ENCODE assay signal across 8 mouse cellular contexts in the genomic region with DNA sequence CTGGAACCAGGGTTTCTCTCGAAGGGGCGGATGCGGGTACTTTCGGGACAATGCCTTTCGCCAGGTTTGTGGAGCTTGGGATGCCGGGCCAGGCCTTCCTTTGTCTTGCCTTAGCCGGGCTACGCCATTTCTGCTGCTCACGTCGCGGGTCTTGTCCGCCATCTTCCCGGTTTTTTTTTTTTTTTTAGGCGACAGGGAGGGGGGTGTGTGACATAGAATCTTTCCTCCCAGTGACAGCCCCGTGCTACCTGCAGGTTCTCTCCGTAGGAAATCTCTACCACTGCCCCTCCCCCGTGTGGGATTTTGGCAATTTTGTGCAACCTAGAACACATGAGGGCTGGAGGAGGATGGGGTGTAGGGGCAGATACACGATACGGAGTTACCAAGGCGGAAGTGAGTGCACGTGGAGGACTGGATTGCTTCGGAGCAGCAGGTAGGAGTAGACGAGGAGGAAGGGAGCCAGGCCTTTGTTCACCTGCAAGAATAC. TPM values are rescaled to one million over a fixed set of nuclear protein-coding genes. Genes with fewer than 3 reads are reported as not detected.
A peak's percentile ranks its signal among the peaks of the same experiment; 100 is the strongest.
DNase-seq lines count a peak whose midpoint lies in the region; ATAC-seq and TF ChIP-seq lines count a peak whose summit lies in the region.

No protein-coding gene starts in this region.

- no peak for DNase-seq in heart, postnatal 36 days
- no peak for DNase-seq in limb, embryonic 11.5 days (ENCODE audit: low spot score)
- DNase-seq in thymus, postnatal 10 days (ENCODE audit: low spot score in 2 of 2) = peak; percentile 33 to 61

- H3K36me3 ChIP-seq in heart, embryonic 11.5 days (ENCODE audit: control insufficient read depth, insufficient read depth, low read length) = peaks cover 20% of the 10 kb centered on the region
- H3K36me3 ChIP-seq in ES-Bruce4 (ENCODE audit: control insufficient read depth, insufficient read depth, low read length, poor library complexity, severe bottlenecking) = peaks cover 39% of the 10 kb centered on the region
- H3K36me3 ChIP-seq in heart, embryonic 13.5 days = peaks cover 42% of the 10 kb centered on the region
- peaks cover 14% of the 10 kb centered on the region; the same call in 1 of the 2 replicates for H3K36me3 ChIP-seq in limb, embryonic 11.5 days (ENCODE audit: control insufficient read depth, insufficient read depth, low read length)
- peaks cover 22% of the 10 kb centered on the region for H3K36me3 ChIP-seq in midbrain, embryonic 15.5 days (replicated peaks)

- peak overlapping the region; percentile 99 for H3K9ac ChIP-seq in heart, embryonic 11.5 days (ENCODE audit: low read depth, low read length)
- peak overlapping the region; percentile 65 for H3K9ac ChIP-seq in ES-Bruce4 (ENCODE audit: low read depth, poor library complexity, severe bottlenecking)
- H3K9ac ChIP-seq in heart, embryonic 13.5 days = peak overlapping the region; percentile 96
- peak overlapping the region; percentile 96 for H3K9ac ChIP-seq in limb, embryonic 11.5 days (ENCODE audit: low read length)
- peak overlapping the region; percentile 93 for H3K9ac ChIP-seq in midbrain, embryonic 15.5 days

- peak overlapping the region; percentile 89 for H3K4me2 ChIP-seq in heart, embryonic 11.5 days
- H3K4me2 ChIP-seq in heart, embryonic 13.5 days = peak overlapping the region; percentile 94
- H3K4me2 ChIP-seq in limb, embryonic 11.5 days (ENCODE audit: low read depth, severe bottlenecking) = peak overlapping the region; percentile 71
- H3K4me2 ChIP-seq in midbrain, embryonic 15.5 days = peak overlapping the region; percentile 70

- WGBS in heart, embryonic 11.5 days (ENCODE audit: insufficient replicate concordance) = 0% methylated on average over 22 of the region's 23 CpGs
- WGBS in heart, embryonic 13.5 days = under 1% methylated on average over 23 of the region's 23 CpGs
- 0% methylated on average over 23 of the region's 23 CpGs for WGBS in limb, embryonic 11.5 days
- under 1% methylated on average over 23 of the region's 23 CpGs for WGBS in midbrain, embryonic 15.5 days

- H3K4me3 ChIP-seq in heart, embryonic 11.5 days (ENCODE audit: low read depth, low read length) = peak overlapping the region; percentile 94
- H3K4me3 ChIP-seq in ES-Bruce4 (ENCODE audit: low read depth, low read length) = peak overlapping the region; percentile 72
- peak overlapping the region; percentile 85 for H3K4me3 ChIP-seq in cortical plate, adult 2 months (ENCODE audit: insufficient read depth, low read length)
- H3K4me3 ChIP-seq in heart, embryonic 13.5 days = peak overlapping the region; percentile 95
- H3K4me3 ChIP-seq in limb, embryonic 11.5 days (ENCODE audit: low read depth, low read length) = peak overlapping the region; percentile 88
- H3K4me3 ChIP-seq in midbrain, embryonic 15.5 days = peak overlapping the region; percentile 94

- TF ChIP-seq EP300 in ES-Bruce4 (IDR thresholded peaks at IDR 0.05; ENCODE audit: insufficient read depth, low read depth, low read length) = no peak

- no peak for TF ChIP-seq POLR2A in ES-Bruce4 (IDR thresholded peaks at IDR 0.05; ENCODE audit: insufficient read depth, low read length)
- no peak for TF ChIP-seq POLR2A in cortical plate, adult 2 months (IDR thresholded peaks at IDR 0.05; ENCODE audit: extremely low read depth, insufficient read depth, low read length)

- H3K4me1 ChIP-seq in heart, embryonic 11.5 days (ENCODE audit: control insufficient read depth, insufficient read depth, low read length) = peaks cover 10% of the 10 kb centered on the region; the same call in 1 of the 2 replicates
- H3K4me1 ChIP-seq in ES-Bruce4 (ENCODE audit: control insufficient read depth, insufficient read depth, low read length) = no peaks in the 10 kb centered on the region
- peaks cover 3% of the 10 kb centered on the region; the same call in 1 of the 2 replicates for H3K4me1 ChIP-seq in cortical plate, adult 2 months (ENCODE audit: control insufficient read depth, insufficient read depth, low read length)
- peaks cover 24% of the 10 kb centered on the region for H3K4me1 ChIP-seq in heart, embryonic 13.5 days
- peaks cover 5% of the 10 kb centered on the region; the same call in 1 of the 2 replicates for H3K4me1 ChIP-seq in limb, embryonic 11.5 days (ENCODE audit: control insufficient read depth, insufficient read depth, low read length)
- H3K4me1 ChIP-seq in midbrain, embryonic 15.5 days = peaks cover 23% of the 10 kb centered on the region

- no peaks in the 10 kb centered on the region for H3K27me3 ChIP-seq in heart, embryonic 11.5 days (ENCODE audit: control insufficient read depth, insufficient read depth, low read length)
- no peaks in the 10 kb centered on the region for H3K27me3 ChIP-seq in ES-Bruce4 (ENCODE audit: control insufficient read depth, insufficient read depth, low read length, poor library complexity, severe bottlenecking)
- H3K27me3 ChIP-seq in heart, embryonic 13.5 days (replicated peaks) = no peaks in the 10 kb centered on the region
- H3K27me3 ChIP-seq in limb, embryonic 11.5 days (ENCODE audit: control insufficient read depth, insufficient read depth, low read length) = no peaks in the 10 kb centered on the region
- H3K27me3 ChIP-seq in midbrain, embryonic 15.5 days (replicated peaks) = no peaks in the 10 kb centered on the region

- H3K27ac ChIP-seq in heart, embryonic 11.5 days (ENCODE audit: low read depth, low read length) = peak overlapping the region; percentile 92
- peak overlapping the region; percentile 3; the same call in 1 of the 2 replicates for H3K27ac ChIP-seq in ES-Bruce4 (ENCODE audit: insufficient read depth, low read length)
- H3K27ac ChIP-seq in cortical plate, adult 2 months (ENCODE audit: insufficient read depth, low read length) = peak overlapping the region; percentile 82
- peak overlapping the region; percentile 91 for H3K27ac ChIP-seq in heart, embryonic 13.5 days (replicated peaks)
- peak overlapping the region; percentile 56; the same call in 1 of the 2 replicates for H3K27ac ChIP-seq in limb, embryonic 11.5 days (replicated peaks; ENCODE audit: low read depth, low read length)
- peak overlapping the region; percentile 98 for H3K27ac ChIP-seq in midbrain, embryonic 15.5 days

- no peak for ATAC-seq in heart, embryonic 11.5 days (replicated peaks; ENCODE audit: insufficient number of reproducible peaks, low FRiP score, low TSS enrichment)
- no peak for ATAC-seq in heart, embryonic 13.5 days (ENCODE audit: extremely low read depth, insufficient number of reproducible peaks, low FRiP score, low TSS enrichment)
- ATAC-seq in limb, embryonic 11.5 days (ENCODE audit: insufficient number of reproducible peaks, low FRiP score, low TSS enrichment, low read depth) = peak; percentile 18
- peak; percentile 41 for ATAC-seq in midbrain, embryonic 15.5 days (replicated peaks)

- no peak for TF ChIP-seq CTCF in ES-Bruce4 (IDR thresholded peaks at IDR 0.05; ENCODE audit: low read depth, low read length)
- TF ChIP-seq CTCF in cortical plate, adult 2 months (IDR thresholded peaks at IDR 0.05; ENCODE audit: extremely low read depth, insufficient read depth, low read length) = no peak

- no peaks in the 10 kb centered on the region for H3K9me3 ChIP-seq in heart, embryonic 11.5 days (replicated peaks; ENCODE audit: control insufficient read depth, low read length)
- no peaks in the 10 kb centered on the region for H3K9me3 ChIP-seq in ES-Bruce4 (replicated peaks; ENCODE audit: control insufficient read depth, insufficient read depth, low read length, poor library complexity, severe bottlenecking)
- no peaks in the 10 kb centered on the region for H3K9me3 ChIP-seq in heart, embryonic 13.5 days
- H3K9me3 ChIP-seq in limb, embryonic 11.5 days (ENCODE audit: control insufficient read depth, low read length) = no peaks in the 10 kb centered on the region
- H3K9me3 ChIP-seq in midbrain, embryonic 15.5 days = no peaks in the 10 kb centered on the region

- intact Hi-C loops in heart, postnatal 36 days (cut with DNase I) = loop anchor here (2.0 to 10.0 kb wide), 5 partner anchors 58 to 1688 kb away; a partner anchor contains a TSS

RNA-seq across cellular contexts. Expression of a gene that starts 0.5 kb away (rescaled TPM):
- 61.5 and 76.0 TPM in 2 replicates for polyA plus RNA-seq in heart, embryonic 11.5 days (2014; fragmentation: Nextera tagmentation; extraction: Ambion mirVana)
- 10 to 100 TPM; 11.2 to 19.7 TPM for total RNA-seq in heart, postnatal 36 days (2021)
- polyA plus RNA-seq in ES-Bruce4 (2011; ENCODE audit: insufficient read depth, insufficient read length, low read depth, missing spikeins) = 76.7 and 89.3 TPM in 2 replicates
- 105 TPM in 2 replicates for polyA plus RNA-seq in cortical plate, adult 2 months (2012; rRNA removed)
- 85.1 and 87.1 TPM in 2 replicates for polyA plus RNA-seq in heart, embryonic 13.5 days (2015; fragmentation: Nextera tagmentation; extraction: Ambion mirVana)
- 135 and 146 TPM in 2 replicates for polyA plus RNA-seq in limb, embryonic 11.5 days (2014; fragmentation: Nextera tagmentation; extraction: Ambion mirVana)
- polyA plus RNA-seq in midbrain, embryonic 15.5 days (2015; fragmentation: Nextera tagmentation; extraction: Ambion mirVana) = 232 and 240 TPM in 2 replicates

RNA-seq across cellular contexts. Expression of a gene that starts 0.5 kb away (rescaled TPM):
- 0.68 and 1.7 TPM in 2 replicates for polyA plus RNA-seq in heart, embryonic 11.5 days (2014; fragmentation: Nextera tagmentation; extraction: Ambion mirVana)
- under 1 TPM; 0.58 to 0.70 TPM for total RNA-seq in heart, postnatal 36 days (2021)
- polyA plus RNA-seq in ES-Bruce4 (2011; ENCODE audit: insufficient read depth, insufficient read length, low read depth, missing spikeins) = 0.65 and 1.3 TPM in 2 replicates
- polyA plus RNA-seq in cortical plate, adult 2 months (2012; rRNA removed) = 2.3 and 2.9 TPM in 2 replicates
- 0.79 and 0.93 TPM in 2 replicates for polyA plus RNA-seq in heart, embryonic 13.5 days (2015; fragmentation: Nextera tagmentation; extraction: Ambion mirVana)
- polyA plus RNA-seq in limb, embryonic 11.5 days (2014; fragmentation: Nextera tagmentation; extraction: Ambion mirVana) = 0.88 and 1.1 TPM in 2 replicates
- polyA plus RNA-seq in midbrain, embryonic 15.5 days (2015; fragmentation: Nextera tagmentation; extraction: Ambion mirVana) = 1.4 and 1.7 TPM in 2 replicates

RNA-seq across cellular contexts. Expression of a gene that starts 10.2 kb away (rescaled TPM):
- not detected in 2 replicates for polyA plus RNA-seq in heart, embryonic 11.5 days (2014; fragmentation: Nextera tagmentation; extraction: Ambion mirVana)
- total RNA-seq in heart, postnatal 36 days (2021) = not detected
- polyA plus RNA-seq in ES-Bruce4 (2011; ENCODE audit: insufficient read depth, insufficient read length, low read depth, missing spikeins) = not detected in 2 replicates
- polyA plus RNA-seq in cortical plate, adult 2 months (2012; rRNA removed) = not detected in 2 replicates
- polyA plus RNA-seq in heart, embryonic 13.5 days (2015; fragmentation: Nextera tagmentation; extraction: Ambion mirVana) = not detected in 2 replicates
- polyA plus RNA-seq in limb, embryonic 11.5 days (2014; fragmentation: Nextera tagmentation; extraction: Ambion mirVana) = 0.26 and 0.31 TPM in 2 replicates
- polyA plus RNA-seq in midbrain, embryonic 15.5 days (2015; fragmentation: Nextera tagmentation; extraction: Ambion mirVana) = 0.21 TPM in 1 of 2 replicates, not detected in the other

RNA-seq across cellular contexts. Expression of a gene that starts 11.1 kb away (rescaled TPM):
- polyA plus RNA-seq in heart, embryonic 11.5 days (2014; fragmentation: Nextera tagmentation; extraction: Ambion mirVana) = not detected in 2 replicates
- not detected for total RNA-seq in heart, postnatal 36 days (2021)
- polyA plus RNA-seq in ES-Bruce4 (2011; ENCODE audit: insufficient read depth, insufficient read length, low read depth, missing spikeins) = not detected in 2 replicates
- polyA plus RNA-seq in cortical plate, adult 2 months (2012; rRNA removed) = not detected in 2 replicates
- polyA plus RNA-seq in heart, embryonic 13.5 days (2015; fragmentation: Nextera tagmentation; extraction: Ambion mirVana) = 0.09 TPM in 1 of 2 replicates, not detected in the other
- not detected in 2 replicates for polyA plus RNA-seq in limb, embryonic 11.5 days (2014; fragmentation: Nextera tagmentation; extraction: Ambion mirVana)
- not detected in 2 replicates for polyA plus RNA-seq in midbrain, embryonic 15.5 days (2015; fragmentation: Nextera tagmentation; extraction: Ambion mirVana)

RNA-seq across cellular contexts. Expression of a gene that starts 14.2 kb away (rescaled TPM):
- not detected in 2 replicates for polyA plus RNA-seq in heart, embryonic 11.5 days (2014; fragmentation: Nextera tagmentation; extraction: Ambion mirVana)
- not detected for total RNA-seq in heart, postnatal 36 days (2021)
- not detected in 2 replicates for polyA plus RNA-seq in ES-Bruce4 (2011; ENCODE audit: insufficient read depth, insufficient read length, low read depth, missing spikeins)
- not detected in 2 replicates for polyA plus RNA-seq in cortical plate, adult 2 months (2012; rRNA removed)
- not detected in 2 replicates for polyA plus RNA-seq in heart, embryonic 13.5 days (2015; fragmentation: Nextera tagmentation; extraction: Ambion mirVana)
- polyA plus RNA-seq in limb, embryonic 11.5 days (2014; fragmentation: Nextera tagmentation; extraction: Ambion mirVana) = not detected in 2 replicates
- polyA plus RNA-seq in midbrain, embryonic 15.5 days (2015; fragmentation: Nextera tagmentation; extraction: Ambion mirVana) = not detected in 2 replicates

Comparison
In these comparisons a context has a peak if more than half of its experiments do, and no peak if none do; other contexts are left out.
1. ATAC-seq: peak in limb, embryonic 11.5 days (single experiment) and midbrain, embryonic 15.5 days (single experiment); none in heart, embryonic 11.5 days (single experiment) and heart, embryonic 13.5 days (single experiment).
2. H3K27ac ChIP-seq: peak in every context shown above with its lines; median percentile 98 in midbrain, embryonic 15.5 days; 92 in heart, embryonic 11.5 days; 91 in heart, embryonic 13.5 days; 82 in cortical plate, adult 2 months; 56 in limb, embryonic 11.5 days; 3 in ES-Bruce4.
3. DNase-seq: peak in thymus, postnatal 10 days (2 of 2); none in heart, postnatal 36 days (0 of 2) and limb, embryonic 11.5 days (single experiment).
4. Peak in every context shown above with its lines, with median percentiles within 50 percentile points of each other: H3K4me2 ChIP-seq, H3K4me3 ChIP-seq and H3K9ac ChIP-seq.